In the genomic region with DNA sequence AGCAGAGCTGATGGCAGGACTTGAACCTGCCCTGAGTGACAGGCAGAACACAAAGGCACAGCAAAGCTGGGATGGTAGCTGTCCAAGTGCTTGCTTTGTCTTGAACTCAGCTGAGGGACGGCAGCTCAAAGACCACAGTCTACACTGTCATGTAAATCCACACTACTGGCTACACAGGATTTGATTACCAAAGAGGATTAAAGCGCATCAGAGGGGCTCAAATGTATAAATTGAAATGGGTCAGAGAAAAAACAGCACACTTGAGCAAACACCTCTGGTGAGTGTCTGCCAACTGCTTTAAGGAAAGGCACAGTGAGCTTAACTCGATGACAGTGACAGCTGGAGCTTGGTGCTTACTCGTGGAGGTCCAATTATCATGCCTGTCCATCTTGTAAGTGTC, we compare ENCODE assay signal across 27 mouse cellular contexts. TPM values are rescaled to one million over a fixed set of nuclear protein-coding genes. Genes with fewer than 3 reads are reported as not detected.
DNase-seq lines count a peak whose midpoint lies in the region; ATAC-seq lines count a peak whose summit lies in the region.
"Had no signal": no experiment of that assay in that cellular context is flagged by ENCODE, and none has a peak within 500 bp of the region (broad histone marks: within the 10 kb centered on the region; RNA-seq: fewer than 3 reads in every experiment).

No protein-coding gene starts in this region.

- peak; percentile 12; the same call in 1 of the 2 replicates for ATAC-seq in midbrain, embryonic 12.5 days (ENCODE audit: low FRiP score, low read depth)
- ATAC-seq: CD4-positive, CD25-positive, alpha-beta regulatory T cell, adult 4 months; forebrain, embryonic 13.5 days; forebrain, embryonic 16.5 days; hindbrain, embryonic 16.5 days had no signal

- H3K4me2 ChIP-seq in midbrain, embryonic 12.5 days (replicated peaks): no peak overlapping the region
- H3K4me2 ChIP-seq: embryonic facial prominence, embryonic 13.5 days; forebrain, embryonic 13.5 days; heart, embryonic 11.5 days; hindbrain, embryonic 13.5 days had no signal

- intact Hi-C loops in heart, postnatal 10 days (cut with DNase I): no loop called here

- H3K27me3 ChIP-seq in midbrain, embryonic 12.5 days: no peaks in the 10 kb centered on the region
- H3K27me3 ChIP-seq in midbrain, embryonic 10.5 days (ENCODE audit: low read depth, poor library complexity, severe bottlenecking): no peaks in the 10 kb centered on the region
- H3K27me3 ChIP-seq: embryonic facial prominence, embryonic 13.5 days; forebrain, embryonic 13.5 days; hindbrain, embryonic 13.5 days had no signal

- no peaks in the 10 kb centered on the region for H3K9me3 ChIP-seq in midbrain, embryonic 12.5 days
- peaks cover 11% of the 10 kb centered on the region; the same call in 1 of the 2 replicates for H3K9me3 ChIP-seq in midbrain, embryonic 10.5 days (replicated peaks)
- H3K9me3 ChIP-seq: hindbrain, embryonic 13.5 days had no signal

- peaks cover 18% of the 10 kb centered on the region; the same call in 1 of the 2 replicates for H3K4me1 ChIP-seq in midbrain, embryonic 12.5 days
- peaks cover 40% of the 10 kb centered on the region for H3K4me1 ChIP-seq in midbrain, embryonic 10.5 days
- H3K4me1 ChIP-seq: embryonic facial prominence, embryonic 13.5 days had no signal

- H3K4me3 ChIP-seq in midbrain, embryonic 12.5 days: no peak overlapping the region
- no peak overlapping the region for H3K4me3 ChIP-seq in midbrain, embryonic 10.5 days
- H3K4me3 ChIP-seq: embryonic facial prominence, embryonic 13.5 days; forebrain, embryonic 10.5 days; forebrain, embryonic 13.5 days; gastrocnemius, adult 2 months; hindbrain, embryonic 10.5 days; hindbrain, embryonic 13.5 days had no signal

- H3K36me3 ChIP-seq in midbrain, embryonic 12.5 days: peaks cover 51% of the 10 kb centered on the region
- peaks cover 80% of the 10 kb centered on the region for H3K36me3 ChIP-seq in midbrain, embryonic 10.5 days

- WGBS in midbrain, embryonic 12.5 days: 30% methylated on average over 4 of the region's 4 CpGs
- WGBS in midbrain, embryonic 10.5 days: 74% methylated on average over 4 of the region's 4 CpGs

- no peak for DNase-seq in midbrain, embryonic 10.5 days (ENCODE audit: low spot score)
- DNase-seq in R1 (ENCODE audit: low read depth, low spot score) (peak; percentile 57), ZHBTc4 (ENCODE audit: low read depth, low spot score) (peak; percentile 50)
- DNase-seq in retina, postnatal 1 day: peak; percentile 80
- no peak for DNase-seq in heart, postnatal 10 days
- DNase-seq in right cerebral cortex, adult 2 months (ENCODE audit: low spot score in 2 of 2): no peak
- DNase-seq: adrenal gland, postnatal 14 days; cerebellum, adult 11 months; cerebellum, adult 2 months; cerebellum, adult 9-11 months; cerebellum, postnatal 25 days; gastrocnemius, adult 2 months; gastrocnemius, postnatal 14 days; heart, adult 11 months; heart, postnatal 36 days had no signal

- no peak overlapping the region for H3K9ac ChIP-seq in midbrain, embryonic 12.5 days (replicated peaks)
- H3K9ac ChIP-seq: embryonic facial prominence, embryonic 13.5 days; forebrain, embryonic 13.5 days; hindbrain, embryonic 13.5 days had no signal

- H3K27ac ChIP-seq in midbrain, embryonic 12.5 days (replicated peaks): 0 out of 2 replicates have a peak overlapping the region, but pooled peaks have one; percentile 42
- no peak overlapping the region for H3K27ac ChIP-seq in midbrain, embryonic 10.5 days (replicated peaks)
- H3K27ac ChIP-seq: embryonic facial prominence, embryonic 13.5 days; forebrain, embryonic 10.5 days; forebrain, embryonic 13.5 days; gastrocnemius, adult 2 months; hindbrain, embryonic 10.5 days; hindbrain, embryonic 13.5 days had no signal

RNA-seq across cellular contexts. Expression of gene Ube2v1, which starts 14.4 kb away (rescaled TPM):
- polyA plus RNA-seq in midbrain, embryonic 12.5 days (2016; fragmentation: Nextera tagmentation; extraction: Ambion mirVana): 297 and 322 TPM in 2 replicates
- polyA plus RNA-seq in midbrain, embryonic 10.5 days (2016; fragmentation: Nextera tagmentation; extraction: Ambion mirVana): 410 and 413 TPM in 2 replicates
- total RNA-seq in heart, postnatal 10 days (2021): 100 to 1,000 TPM; 120 to 121 TPM

RNA-seq across cellular contexts. Expression of gene Gm20431, which starts 43.8 kb away (rescaled TPM):
- polyA plus RNA-seq in midbrain, embryonic 12.5 days (2016; fragmentation: Nextera tagmentation; extraction: Ambion mirVana): 9.1 and 9.7 TPM in 2 replicates
- 2.4 and 3.6 TPM in 2 replicates for polyA plus RNA-seq in midbrain, embryonic 10.5 days (2016; fragmentation: Nextera tagmentation; extraction: Ambion mirVana)
- 10 to 100 TPM; 21.6 to 23.2 TPM for total RNA-seq in heart, postnatal 10 days (2021)
- total RNA-seq: common myeloid progenitor, adult 5-6 weeks had no signal
- polyA plus RNA-seq: CD4-positive, CD25-positive, alpha-beta regulatory T cell, adult 4 months; frontal cortex, adult 2 months had no signal

Comparison
In these comparisons a context has a peak if more than half of its experiments do, and no peak if none do; other contexts are left out.
1. DNase-seq: peak in R1 (single experiment), ZHBTc4 (single experiment) and retina, postnatal 1 day (single experiment); none in midbrain, embryonic 10.5 days (single experiment), heart, postnatal 10 days (0 of 2) and right cerebral cortex, adult 2 months (0 of 2).